9 mouse cellular contexts compared by ENCODE assay signal in the genomic region with DNA sequence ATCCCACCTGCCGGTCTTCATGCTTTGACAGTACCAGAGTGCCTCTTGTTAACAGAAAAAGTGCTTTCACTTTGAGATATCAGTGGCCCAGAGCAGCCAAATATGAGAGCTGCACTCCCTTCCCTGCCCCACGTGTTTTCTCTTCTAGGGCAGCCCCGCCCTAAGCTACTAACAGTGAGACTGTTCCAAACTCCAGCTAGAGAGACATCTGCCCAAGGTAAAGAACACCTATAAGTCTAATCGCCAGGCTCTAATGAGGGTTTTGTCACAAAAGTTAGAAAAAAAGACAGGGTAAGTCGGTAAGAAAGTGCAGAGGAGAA. TPM values are rescaled to one million over a fixed set of nuclear protein-coding genes. Genes with fewer than 3 reads are reported as not detected.
A peak's percentile ranks its signal among the peaks of the same experiment; 100 is the strongest.
DNase-seq lines count a peak whose midpoint lies in the region; ATAC-seq lines count a peak whose summit lies in the region.
"Had no signal": no experiment of that assay in that cellular context is flagged by ENCODE, and none has a peak within 500 bp of the region (broad histone marks: within the 10 kb centered on the region; RNA-seq: fewer than 3 reads in every experiment).

No protein-coding gene starts in this region.

- peak overlapping the region; percentile 42 for H3K4me2 ChIP-seq in neural tube, embryonic 11.5 days (ENCODE audit: low read depth)
- peak overlapping the region; percentile 75 for H3K4me2 ChIP-seq in liver, embryonic 11.5 days
- H3K4me2 ChIP-seq in stomach, embryonic 16.5 days (ENCODE audit: low read depth, low read length): peak overlapping the region; percentile 73

- no peak overlapping the region for H3K9ac ChIP-seq in neural tube, embryonic 11.5 days (ENCODE audit: low read length)
- no peak overlapping the region; the same call in 1 of the 2 replicates for H3K9ac ChIP-seq in liver, embryonic 11.5 days (ENCODE audit: low read depth, low read length)
- H3K9ac ChIP-seq in stomach, embryonic 16.5 days (ENCODE audit: low read length): peak overlapping the region; percentile 66; the same call in 1 of the 2 replicates

- peaks cover 14% of the 10 kb centered on the region for H3K9me3 ChIP-seq in erythroblast, embryonic 14.5 days (ENCODE audit: control insufficient read depth, low read length)
- no peaks in the 10 kb centered on the region for H3K9me3 ChIP-seq in neural tube, embryonic 11.5 days (ENCODE audit: control insufficient read depth, low read length)
- H3K9me3 ChIP-seq in liver, embryonic 11.5 days (ENCODE audit: control insufficient read depth, low read length): peaks cover 2% of the 10 kb centered on the region; the same call in 1 of the 2 replicates
- no peaks in the 10 kb centered on the region for H3K9me3 ChIP-seq in stomach, embryonic 16.5 days (replicated peaks; ENCODE audit: control insufficient read depth, low read length)

- H3K4me3 ChIP-seq in erythroblast, embryonic 14.5 days (replicated peaks): peak overlapping the region; percentile 39
- H3K4me3 ChIP-seq in neural tube, embryonic 11.5 days (ENCODE audit: low read depth, low read length): no peak overlapping the region
- peak overlapping the region; percentile 40; the same call in 1 of the 2 replicates for H3K4me3 ChIP-seq in liver, embryonic 11.5 days (ENCODE audit: low read depth, low read length)
- peak overlapping the region; percentile 43 for H3K4me3 ChIP-seq in stomach, embryonic 16.5 days (replicated peaks; ENCODE audit: low read length)

- WGBS in neural tube, embryonic 11.5 days: 54% methylated on average over 5 of the region's 5 CpGs
- WGBS in liver, embryonic 11.5 days: 38% methylated on average over 5 of the region's 5 CpGs
- WGBS in stomach, embryonic 16.5 days: 37% methylated on average over 5 of the region's 5 CpGs

- DNase-seq in neural tube, embryonic 11.5 days (ENCODE audit: low spot score): no peak
- no peak for DNase-seq in neural tube, embryonic 10.5 days (ENCODE audit: extremely low spot score, low spot score)
- no peak for DNase-seq in liver, embryonic 11.5 days (ENCODE audit: low spot score)
- no peak for DNase-seq in left cerebral cortex, adult 8-10 months (ENCODE audit: low spot score in 2 of 2)
- no peak for DNase-seq in adrenal gland, postnatal 10 days
- DNase-seq: lung, postnatal 36 days had no signal

- H3K36me3 ChIP-seq in erythroblast, embryonic 14.5 days (ENCODE audit: control insufficient read depth): no peaks in the 10 kb centered on the region
- no peaks in the 10 kb centered on the region for H3K36me3 ChIP-seq in neural tube, embryonic 11.5 days (ENCODE audit: control insufficient read depth, insufficient read depth, low read length)
- no peaks in the 10 kb centered on the region for H3K36me3 ChIP-seq in liver, embryonic 11.5 days (ENCODE audit: control insufficient read depth, insufficient read depth, low read length)
- H3K36me3 ChIP-seq in stomach, embryonic 16.5 days (ENCODE audit: control insufficient read depth, insufficient read depth, low read length): no peaks in the 10 kb centered on the region

- H3K4me1 ChIP-seq in erythroblast, embryonic 14.5 days (ENCODE audit: control insufficient read depth): no peaks in the 10 kb centered on the region
- H3K4me1 ChIP-seq in neural tube, embryonic 11.5 days (ENCODE audit: control insufficient read depth, insufficient read depth, low read length): no peaks in the 10 kb centered on the region
- no peaks in the 10 kb centered on the region for H3K4me1 ChIP-seq in liver, embryonic 11.5 days (replicated peaks; ENCODE audit: control insufficient read depth, insufficient read depth, low read length)
- H3K4me1 ChIP-seq in stomach, embryonic 16.5 days (ENCODE audit: control insufficient read depth, insufficient read depth, low read length): peaks cover 6% of the 10 kb centered on the region

- H3K27ac ChIP-seq in neural tube, embryonic 11.5 days (ENCODE audit: low read depth, low read length): no peak overlapping the region
- no peak overlapping the region for H3K27ac ChIP-seq in liver, embryonic 11.5 days (ENCODE audit: low read depth, low read length)
- no peak overlapping the region for H3K27ac ChIP-seq in stomach, embryonic 16.5 days (ENCODE audit: low read length)

- H3K27me3 ChIP-seq in erythroblast, embryonic 14.5 days (ENCODE audit: control insufficient read depth): no peaks in the 10 kb centered on the region
- no peaks in the 10 kb centered on the region for H3K27me3 ChIP-seq in neural tube, embryonic 11.5 days (ENCODE audit: control insufficient read depth, insufficient read depth, low read length)
- H3K27me3 ChIP-seq in liver, embryonic 11.5 days (replicated peaks; ENCODE audit: control insufficient read depth, insufficient read depth, low read length): no peaks in the 10 kb centered on the region
- no peaks in the 10 kb centered on the region for H3K27me3 ChIP-seq in stomach, embryonic 16.5 days (ENCODE audit: control insufficient read depth, insufficient read depth, low read length)

- ATAC-seq in erythroblast, adult 5-6 weeks (replicated peaks; ENCODE audit: low FRiP score, poor library complexity, severe bottlenecking): no peak
- no peak for ATAC-seq in neural tube, embryonic 11.5 days (ENCODE audit: insufficient read depth, low FRiP score, low TSS enrichment)
- ATAC-seq in liver, embryonic 11.5 days (replicated peaks; ENCODE audit: low FRiP score): peak; percentile 56
- no peak for ATAC-seq in stomach, embryonic 16.5 days (ENCODE audit: insufficient read depth, low FRiP score)

RNA-seq across cellular contexts. Expression of a gene that starts 19.7 kb away (rescaled TPM):
- polyA plus RNA-seq in erythroblast, embryonic 14.5 days (2012): not detected in 2 replicates
- total RNA-seq in erythroblast, adult 5-6 weeks (2015; ENCODE audit: low replicate concordance): not detected in 2 replicates
- total RNA-seq in erythroblast, adult 5-6 weeks (2017; ENCODE audit: low replicate concordance): not detected in 2 replicates
- not detected in 2 replicates for polyA plus RNA-seq in neural tube, embryonic 11.5 days (2014; fragmentation: Nextera tagmentation; extraction: Ambion mirVana)
- polyA plus RNA-seq in liver, embryonic 11.5 days (2014; fragmentation: Nextera tagmentation; extraction: Ambion mirVana): not detected in 2 replicates
- polyA plus RNA-seq in stomach, embryonic 16.5 days (2015; fragmentation: Nextera tagmentation; extraction: Ambion mirVana): not detected in 2 replicates
- not detected for total RNA-seq in left cerebral cortex, adult 8-10 months (2022)
- total RNA-seq in adrenal gland, postnatal 10 days (2021): not detected

RNA-seq across cellular contexts. Expression of a gene that starts 27.2 kb away (rescaled TPM):
- 0.09 and 0.29 TPM in 2 replicates for polyA plus RNA-seq in erythroblast, embryonic 14.5 days (2012)
- total RNA-seq in erythroblast, adult 5-6 weeks (2015; ENCODE audit: low replicate concordance): 2.3 and 5.2 TPM in 2 replicates
- 3.0 and 4.6 TPM in 2 replicates for total RNA-seq in erythroblast, adult 5-6 weeks (2017; ENCODE audit: low replicate concordance)
- polyA plus RNA-seq in neural tube, embryonic 11.5 days (2014; fragmentation: Nextera tagmentation; extraction: Ambion mirVana): 3.9 and 4.8 TPM in 2 replicates
- 3.0 and 4.0 TPM in 2 replicates for polyA plus RNA-seq in liver, embryonic 11.5 days (2014; fragmentation: Nextera tagmentation; extraction: Ambion mirVana)
- polyA plus RNA-seq in stomach, embryonic 16.5 days (2015; fragmentation: Nextera tagmentation; extraction: Ambion mirVana): 3.8 and 4.1 TPM in 2 replicates
- total RNA-seq in left cerebral cortex, adult 8-10 months (2022): 10 to 100 TPM; 25.6 to 29.9 (median 28.8) TPM
- 10 to 100 TPM; 22.6 to 26.2 TPM for total RNA-seq in adrenal gland, postnatal 10 days (2021)

RNA-seq across cellular contexts. Expression of a gene that starts 27.6 kb away (rescaled TPM):
- 0.68 and 0.86 TPM in 2 replicates for polyA plus RNA-seq in erythroblast, embryonic 14.5 days (2012)
- 44.8 and 92.2 TPM in 2 replicates for total RNA-seq in erythroblast, adult 5-6 weeks (2015; ENCODE audit: low replicate concordance)
- total RNA-seq in erythroblast, adult 5-6 weeks (2017; ENCODE audit: low replicate concordance): 69.8 and 91.3 TPM in 2 replicates
- polyA plus RNA-seq in neural tube, embryonic 11.5 days (2014; fragmentation: Nextera tagmentation; extraction: Ambion mirVana): 225 and 238 TPM in 2 replicates
- polyA plus RNA-seq in liver, embryonic 11.5 days (2014; fragmentation: Nextera tagmentation; extraction: Ambion mirVana): 178 and 191 TPM in 2 replicates
- polyA plus RNA-seq in stomach, embryonic 16.5 days (2015; fragmentation: Nextera tagmentation; extraction: Ambion mirVana): 138 and 143 TPM in 2 replicates
- total RNA-seq in left cerebral cortex, adult 8-10 months (2022): 10 to 100 TPM; 81.7 to 95.6 (median 93.9) TPM
- 100 to 1,000 TPM; 133 to 134 TPM for total RNA-seq in adrenal gland, postnatal 10 days (2021)

Comparison
In these comparisons a context has a peak if more than half of its experiments do, and no peak if none do; other contexts are left out.
1. RNA of a gene that starts 27.6 kb away (polyA plus RNA-seq): 225 to 238 TPM in neural tube, embryonic 11.5 days, 178 to 191 TPM in liver, embryonic 11.5 days and 138 to 143 TPM in stomach, embryonic 16.5 days; 0.68 to 0.86 TPM in erythroblast, embryonic 14.5 days; every median in the first group is over 10 times any median in the second.
2. Peak in every context shown above with its lines, with median percentiles within 50 percentile points of each other: H3K4me2 ChIP-seq.